Mouse (Mus musculus): ENCODE data around the gene Tle2. TPM values are rescaled to one million over a fixed set of nuclear protein-coding genes. Genes with fewer than 3 reads are reported as not detected.

Gene Tle2
- total RNA-seq, 2 experiments from 2014 or later = 0.08 to 1.5 TPM

- ATAC-seq (replicated peaks; ENCODE audit: poor library complexity) = no peak
Measured at GRCm38 (mm10) chr10:81572133-81572671, 2.2 kb upstream of the Tle2 start.

- no peak for ATAC-seq (replicated peaks; ENCODE audit: poor library complexity)
Measured at GRCm38 (mm10) chr10:81572975-81573374, 1.4 kb upstream of the Tle2 start.

GRCm38 (mm10) chr10:81575208-81575631 is 859 bp downstream of the Tle2 start:
- ATAC-seq (replicated peaks; ENCODE audit: poor library complexity) = no peak

- no peak for ATAC-seq (replicated peaks; ENCODE audit: poor library complexity)
Measured at GRCm38 (mm10) chr10:81575695-81576094, 1.3 kb downstream of the Tle2 start.

- peak; percentile 5; the same call in 1 of the 2 replicates for ATAC-seq (replicated peaks; ENCODE audit: poor library complexity)
Measured at GRCm38 (mm10) chr10:81579967-81580366, 5.6 kb downstream of the Tle2 start.

- ATAC-seq (replicated peaks; ENCODE audit: poor library complexity) = peak; percentile 81
Measured at GRCm38 (mm10) chr10:81580441-81581070, 6.2 kb downstream of the Tle2 start.

GRCm38 (mm10) chr10:81583347-81583746 is 9.0 kb downstream of the Tle2 start:
- ATAC-seq (replicated peaks; ENCODE audit: poor library complexity) = no peak

GRCm38 (mm10) chr10:81588739-81589138 is 14.4 kb downstream of the Tle2 start:
- ATAC-seq (replicated peaks; ENCODE audit: poor library complexity) = no peak; the same call in 1 of the 2 replicates

GRCm38 (mm10) chr10:81591846-81592245 is 17.5 kb downstream of the Tle2 start:
- no peak for ATAC-seq (replicated peaks; ENCODE audit: poor library complexity)

GRCm38 (mm10) chr10:81592631-81593030 is 18.3 kb downstream of the Tle2 start:
- ATAC-seq (replicated peaks; ENCODE audit: poor library complexity) = no peak

GRCm38 (mm10) chr10:81593223-81593622 is 18.9 kb downstream of the Tle2 start:
- ATAC-seq (replicated peaks; ENCODE audit: poor library complexity) = no peak

- ATAC-seq (replicated peaks; ENCODE audit: poor library complexity) = no peak
Measured at GRCm38 (mm10) chr10:81593935-81594334, 19.6 kb downstream of the Tle2 start.

- ATAC-seq (replicated peaks; ENCODE audit: poor library complexity) = no peak
Measured at GRCm38 (mm10) chr10:81595599-81595998, 21.2 kb downstream of the Tle2 start.

- ATAC-seq (replicated peaks; ENCODE audit: poor library complexity) = no peak
Measured at GRCm38 (mm10) chr10:81596611-81597010, 22.2 kb downstream of the Tle2 start.

- peak; percentile 47 for ATAC-seq (replicated peaks; ENCODE audit: poor library complexity)
Measured at GRCm38 (mm10) chr10:81597137-81597950, 23.0 kb downstream of the Tle2 start.

GRCm38 (mm10) chr10:81598342-81598741 is 24.0 kb downstream of the Tle2 start:
- no peak for ATAC-seq (replicated peaks; ENCODE audit: poor library complexity)

GRCm38 (mm10) chr10:81598871-81599270 is 24.5 kb downstream of the Tle2 start:
- ATAC-seq (replicated peaks; ENCODE audit: poor library complexity) = no peak

- ATAC-seq (replicated peaks; ENCODE audit: poor library complexity) = no peak
Measured at GRCm38 (mm10) chr10:81599630-81600029, 25.3 kb downstream of the Tle2 start.

- ATAC-seq (replicated peaks; ENCODE audit: poor library complexity) = no peak
Measured at GRCm38 (mm10) chr10:81600096-81600495, 25.7 kb downstream of the Tle2 start.

GRCm38 (mm10) chr10:81600738-81601203 is 26.4 kb downstream of the Tle2 start, which contains the start of gene Tle6:
TSS of gene Tle6 (minus strand) at chr10:81601073.
- peak; percentile 70 for ATAC-seq (replicated peaks; ENCODE audit: poor library complexity)

- ATAC-seq (replicated peaks; ENCODE audit: poor library complexity) = no peak
Measured at GRCm38 (mm10) chr10:81601396-81601905, 27.1 kb downstream of the Tle2 start.

All from megakaryocyte progenitor cell, adult 5-6 weeks (primary cell).